Mouse (Mus musculus): ENCODE measurements around the gene Mcoln2. TPM values are rescaled to one million over a fixed set of nuclear protein-coding genes. Genes with fewer than 3 reads are reported as not detected.

The Mcoln2 gene
- polyA plus RNA-seq, 1 experiment: 0.89 TPM

DNA sequence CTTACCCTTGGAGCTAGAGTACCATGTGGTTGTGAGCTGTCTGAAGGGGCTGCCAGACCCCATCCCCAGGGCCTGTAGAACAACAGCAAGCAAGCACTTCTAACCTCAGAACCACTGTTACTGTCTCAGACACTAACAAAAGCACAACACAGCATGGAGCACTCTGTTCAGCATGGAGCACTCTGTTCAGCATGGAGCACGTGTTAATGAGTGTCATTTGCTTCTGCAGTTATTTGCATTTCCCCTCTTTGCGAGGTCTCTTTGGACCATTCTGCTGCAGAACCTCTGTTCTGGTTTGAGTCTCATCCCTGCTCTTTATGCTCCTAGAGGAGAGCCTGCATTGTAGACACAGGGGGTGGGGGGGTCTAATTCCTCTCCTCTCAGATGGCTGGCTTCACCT is 3.3 kb downstream of the Mcoln2 start:
- 69% methylated on average over 2 of the region's 2 CpGs for WGBS
- no peak for TF ChIP-seq CTCF (IDR thresholded peaks at IDR 0.05; ENCODE audit: insufficient read depth, low read length)
- TF ChIP-seq POLR2A (IDR thresholded peaks at IDR 0.05; ENCODE audit: borderline replicate concordance, extremely low read depth, low read depth, low read length): no peak
- Histone ChIP-seq H3K4me1 (ENCODE audit: control insufficient read depth, insufficient read depth, low read length) (peaks cover 8% of the 10 kb centered on the region), H3K4me3 (replicated peaks; ENCODE audit: extremely low read depth, low read depth, low read length) (no peak overlapping the region)
- DNase-seq: no peak

GRCm38 (mm10) chr3:146153862-146154611 is 4.4 kb downstream of the Mcoln2 start:
- WGBS: 34% methylated on average over 12 of the region's 12 CpGs
- peaks cover 8% of the 10 kb centered on the region for H3K4me1 ChIP-seq (ENCODE audit: control insufficient read depth, insufficient read depth, low read length)

DNA sequence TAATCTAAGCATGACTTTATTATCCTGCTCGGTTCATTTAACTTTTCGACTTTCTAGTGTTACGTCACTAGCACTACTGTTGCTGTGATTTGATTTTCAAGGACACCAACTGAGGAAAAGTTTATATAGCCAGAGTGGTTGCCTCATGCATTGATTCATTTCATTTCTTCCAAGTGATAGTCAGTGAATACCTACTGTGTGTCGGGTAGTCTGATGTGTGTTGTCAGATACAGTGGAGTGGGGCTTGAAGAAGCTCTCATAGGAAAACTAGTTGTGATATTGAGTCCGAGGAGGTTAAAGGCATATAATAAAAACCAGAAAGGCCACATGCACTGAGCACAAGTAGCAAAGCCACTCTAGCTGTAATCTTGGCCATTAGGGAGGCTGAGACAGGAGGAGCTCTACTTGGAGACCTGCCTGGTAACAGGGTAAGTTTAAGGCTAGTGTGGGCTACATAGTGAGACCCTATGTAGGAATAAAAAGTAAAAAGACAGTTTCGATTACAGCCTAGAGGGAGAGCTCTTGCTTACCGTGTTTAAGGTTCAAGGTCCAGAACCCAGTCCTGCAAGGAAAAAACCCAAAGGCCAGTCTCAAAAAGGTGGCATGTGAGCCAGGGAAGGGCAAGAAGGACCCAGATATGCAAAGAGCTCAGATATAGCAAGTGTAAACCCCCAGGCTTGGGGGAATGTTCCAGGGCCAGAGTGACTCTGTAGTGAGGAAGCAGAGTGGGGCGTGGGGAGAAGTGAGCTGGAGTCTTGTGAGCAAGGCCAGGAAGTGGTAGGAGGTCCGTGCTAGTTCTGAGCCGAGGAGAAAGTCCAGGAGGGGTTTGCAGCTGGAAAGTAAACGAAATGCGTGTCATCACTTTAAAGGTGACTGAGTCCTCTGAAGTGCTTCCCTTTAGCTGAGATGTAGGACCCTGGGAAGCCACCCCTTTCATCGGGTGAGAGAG is 6.3 kb downstream of the Mcoln2 start:
- no peak for DNase-seq
- WGBS: 61% methylated on average over 13 of the region's 13 CpGs
- Histone ChIP-seq H3K4me1 (ENCODE audit: control insufficient read depth, insufficient read depth, low read length) (no peaks in the 10 kb centered on the region), H3K4me3 (replicated peaks; ENCODE audit: extremely low read depth, low read depth, low read length) (no peak overlapping the region)
- TF ChIP-seq POLR2A (IDR thresholded peaks at IDR 0.05; ENCODE audit: borderline replicate concordance, extremely low read depth, low read depth, low read length) (no peak), CTCF (IDR thresholded peaks at IDR 0.05; ENCODE audit: insufficient read depth, low read length) (no peak)

More at GRCm38 (mm10) chr3:146153862-146154611, 4.4 kb downstream of the Mcoln2 start:
- TF ChIP-seq CTCF (IDR thresholded peaks at IDR 0.05; ENCODE audit: insufficient read depth, low read length): no peak
- TF ChIP-seq POLR2A (IDR thresholded peaks at IDR 0.05; ENCODE audit: borderline replicate concordance, extremely low read depth, low read depth, low read length): no peak
- H3K4me3 ChIP-seq (replicated peaks; ENCODE audit: extremely low read depth, low read depth, low read length): no peak overlapping the region
- DNase-seq: no peak

- no peak for DNase-seq
- no peak overlapping the region for H3K4me3 ChIP-seq (replicated peaks; ENCODE audit: extremely low read depth, low read depth, low read length)
- H3K4me1 ChIP-seq (ENCODE audit: control insufficient read depth, insufficient read depth, low read length): no peaks in the 10 kb centered on the region
- TF ChIP-seq POLR2A (IDR thresholded peaks at IDR 0.05; ENCODE audit: borderline replicate concordance, extremely low read depth, low read depth, low read length) (no peak), CTCF (IDR thresholded peaks at IDR 0.05; ENCODE audit: insufficient read depth, low read length) (no peak)
- WGBS: 62% methylated on average over 2 of the region's 2 CpGs
Observed at GRCm38 (mm10) chr3:146156811-146157210, 7.2 kb downstream of the Mcoln2 start.

DNA sequence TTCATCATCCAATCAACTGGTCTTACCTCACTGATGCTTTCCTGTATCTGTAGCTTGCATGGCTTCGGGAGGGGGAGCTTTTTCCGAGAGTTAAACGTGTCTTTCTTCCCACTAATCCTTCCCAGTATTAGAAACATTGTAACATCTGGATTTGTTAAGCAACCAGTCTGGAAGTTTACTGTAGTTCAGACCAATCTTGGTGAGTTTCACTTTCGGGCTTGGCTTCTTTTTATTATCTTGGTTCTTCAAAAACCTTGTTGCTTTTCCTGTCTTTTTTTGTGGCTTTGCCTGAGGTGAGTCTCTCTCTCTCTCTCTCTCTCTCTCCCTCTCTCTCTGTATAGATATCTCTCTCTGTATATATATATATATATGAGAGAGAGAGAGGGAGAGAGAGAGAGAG is 8.4 kb downstream of the Mcoln2 start:
- Histone ChIP-seq H3K4me1 (ENCODE audit: control insufficient read depth, insufficient read depth, low read length) (no peaks in the 10 kb centered on the region), H3K4me3 (replicated peaks; ENCODE audit: extremely low read depth, low read depth, low read length) (no peak overlapping the region)
- DNase-seq: no peak
- 49% methylated on average over 4 of the region's 4 CpGs for WGBS
- TF ChIP-seq POLR2A (IDR thresholded peaks at IDR 0.05; ENCODE audit: borderline replicate concordance, extremely low read depth, low read depth, low read length): no peak

GRCm38 (mm10) chr3:146159360-146159759 is 9.7 kb downstream of the Mcoln2 start:
- TF ChIP-seq CTCF (IDR thresholded peaks at IDR 0.05; ENCODE audit: insufficient read depth, low read length) (no peak), POLR2A (IDR thresholded peaks at IDR 0.05; ENCODE audit: borderline replicate concordance, extremely low read depth, low read depth, low read length) (no peak)
- H3K4me3 ChIP-seq (replicated peaks; ENCODE audit: extremely low read depth, low read depth, low read length): no peak overlapping the region
- 88% methylated on average over 2 of the region's 2 CpGs for WGBS
- H3K4me1 ChIP-seq (ENCODE audit: control insufficient read depth, insufficient read depth, low read length): no peaks in the 10 kb centered on the region
- DNase-seq: no peak

GRCm38 (mm10) chr3:146162197-146162596 is 12.6 kb downstream of the Mcoln2 start:
- 71% methylated on average over 4 of the region's 4 CpGs for WGBS
- TF ChIP-seq POLR2A (IDR thresholded peaks at IDR 0.05; ENCODE audit: borderline replicate concordance, extremely low read depth, low read depth, low read length): no peak
- no peak for TF ChIP-seq CTCF (IDR thresholded peaks at IDR 0.05; ENCODE audit: insufficient read depth, low read length)
- no peak for DNase-seq
- no peaks in the 10 kb centered on the region for H3K4me1 ChIP-seq (ENCODE audit: control insufficient read depth, insufficient read depth, low read length)
- no peak overlapping the region for H3K4me3 ChIP-seq (replicated peaks; ENCODE audit: extremely low read depth, low read depth, low read length)

DNA sequence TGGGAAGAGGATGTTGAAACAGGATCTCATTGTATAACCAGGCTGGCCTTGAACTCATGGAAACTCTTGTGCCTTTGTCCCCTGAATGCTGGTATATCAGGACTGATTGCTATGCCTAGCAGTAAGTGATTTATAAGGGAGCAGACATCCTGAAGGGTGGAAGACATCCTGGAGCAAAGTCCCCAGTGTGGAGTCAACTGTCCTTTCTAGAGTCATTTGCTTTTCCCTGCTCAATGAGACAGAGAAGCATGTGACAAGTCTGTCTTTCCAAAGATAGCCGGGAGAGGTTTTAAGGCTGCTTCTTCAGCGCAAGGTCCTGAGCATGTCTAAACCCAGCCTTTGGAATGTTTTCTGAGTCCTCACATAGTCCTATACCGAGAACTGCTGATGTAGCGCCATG is 19.7 kb downstream of the Mcoln2 start:
- no peak for TF ChIP-seq CTCF (IDR thresholded peaks at IDR 0.05; ENCODE audit: insufficient read depth, low read length)
- TF ChIP-seq POLR2A (IDR thresholded peaks at IDR 0.05; ENCODE audit: borderline replicate concordance, extremely low read depth, low read depth, low read length): no peak
- DNase-seq: no peak
- WGBS: 90% methylated on average over 4 of the region's 4 CpGs
- Histone ChIP-seq H3K4me3 (replicated peaks; ENCODE audit: extremely low read depth, low read depth, low read length) (no peak overlapping the region), H3K4me1 (ENCODE audit: control insufficient read depth, insufficient read depth, low read length) (no peaks in the 10 kb centered on the region)

GRCm38 (mm10) chr3:146173030-146173429 is 23.4 kb downstream of the Mcoln2 start:
- H3K4me1 ChIP-seq (ENCODE audit: control insufficient read depth, insufficient read depth, low read length): no peaks in the 10 kb centered on the region
- TF ChIP-seq CTCF (IDR thresholded peaks at IDR 0.05; ENCODE audit: insufficient read depth, low read length) (no peak), POLR2A (IDR thresholded peaks at IDR 0.05; ENCODE audit: borderline replicate concordance, extremely low read depth, low read depth, low read length) (no peak)
- WGBS: 72% methylated on average over 5 of the region's 5 CpGs
- H3K4me3 ChIP-seq (replicated peaks; ENCODE audit: extremely low read depth, low read depth, low read length): no peak overlapping the region
- DNase-seq: no peak

Data from lung, adult 2 months (tissue).